Mouse (Mus musculus) cortical plate, adult 2 months (tissue): Measurements from ENCODE around the gene Tfap2b.

Experiments used
- CTCF ChIP-seq: fragments of 200-500 bp; IDR thresholded peaks from 2 replicates; pipeline ENCODE4 v1.5.1; 2011; ENCODE audit warnings: mild to moderate bottlenecking, control low read depth, low read length; ENCODE audit not compliant: insufficient read depth; ENCODE audit errors: extremely low read depth
- POLR2A ChIP-seq: fragments of 200-500 bp; IDR thresholded peaks from 2 replicates; pipeline ENCODE4 v1.6.1; 2011; ENCODE audit warnings: mild to moderate bottlenecking, low read length, control low read depth; ENCODE audit not compliant: insufficient read depth; ENCODE audit errors: extremely low read depth

- TF ChIP-seq CTCF (no peak), POLR2A (no peak)
Measured at GRCm38 (mm10) chr1:19218221-19218620, 9.5 kb downstream of the Tfap2b start.
